Mouse (Mus musculus): ENCODE measurements around the gene Necab3. TPM values are rescaled to one million over a fixed set of nuclear protein-coding genes. Genes with fewer than 3 reads are reported as not detected.
A peak's percentile ranks its signal among the peaks of the same experiment; 100 is the strongest.

Gene Necab3
- polyA plus RNA-seq, 1 experiment: not detected

DNA sequence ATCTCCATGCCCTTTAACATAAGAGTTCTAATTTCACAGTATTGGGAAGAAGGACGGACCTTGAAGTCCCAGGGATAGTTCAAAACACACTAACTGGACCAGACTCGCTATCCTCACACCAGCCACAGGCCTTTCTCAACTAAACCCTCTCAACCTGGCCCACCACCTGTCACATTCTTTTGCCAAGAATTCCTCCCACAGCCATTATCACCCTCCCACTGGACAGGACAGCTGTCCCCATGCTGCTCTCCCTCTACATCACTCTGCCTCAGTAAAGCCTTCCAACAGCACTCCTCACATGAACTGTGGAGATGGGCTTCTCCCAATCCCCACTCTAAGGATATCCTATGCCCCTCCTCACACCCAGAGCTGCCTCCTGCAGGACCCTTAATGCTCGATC, 6.9 kb upstream of the Necab3 start:
- H3K27ac ChIP-seq (ENCODE audit: insufficient read depth, low read depth, low read length): no peak overlapping the region
- TF ChIP-seq CTCF (IDR thresholded peaks at IDR 0.05; ENCODE audit: low read depth, low read length) (no peak), POLR2A (IDR thresholded peaks at IDR 0.05; ENCODE audit: borderline replicate concordance, low read depth, low read length) (no peak)
- no peak overlapping the region for H3K4me3 ChIP-seq (ENCODE audit: insufficient read depth, low read length)
- peaks cover 10% of the 10 kb centered on the region for H3K4me1 ChIP-seq (ENCODE audit: control insufficient read depth, insufficient read depth, low read length)

GRCm38 (mm10) chr2:154563612-154564170, 5.0 kb upstream of the Necab3 start:
- no peak overlapping the region for H3K4me3 ChIP-seq (ENCODE audit: insufficient read depth, low read length)
- TF ChIP-seq CTCF (IDR thresholded peaks at IDR 0.05; ENCODE audit: low read depth, low read length) (no peak), POLR2A (IDR thresholded peaks at IDR 0.05; ENCODE audit: borderline replicate concordance, low read depth, low read length) (no peak)
- H3K4me1 ChIP-seq (ENCODE audit: control insufficient read depth, insufficient read depth, low read length): peaks cover 9% of the 10 kb centered on the region
- H3K27ac ChIP-seq (ENCODE audit: insufficient read depth, low read depth, low read length): no peak overlapping the region

GRCm38 (mm10) chr2:154557184-154557832, 1.4 kb downstream of the Necab3 start:
- H3K4me3 ChIP-seq (ENCODE audit: insufficient read depth, low read length): no peak overlapping the region
- H3K4me1 ChIP-seq (ENCODE audit: control insufficient read depth, insufficient read depth, low read length): no peaks in the 10 kb centered on the region
- H3K27ac ChIP-seq (ENCODE audit: insufficient read depth, low read depth, low read length): no peak overlapping the region
- TF ChIP-seq POLR2A (IDR thresholded peaks at IDR 0.05; ENCODE audit: borderline replicate concordance, low read depth, low read length): no peak
- TF ChIP-seq CTCF (IDR thresholded peaks at IDR 0.05; ENCODE audit: low read depth, low read length): no peak

DNA sequence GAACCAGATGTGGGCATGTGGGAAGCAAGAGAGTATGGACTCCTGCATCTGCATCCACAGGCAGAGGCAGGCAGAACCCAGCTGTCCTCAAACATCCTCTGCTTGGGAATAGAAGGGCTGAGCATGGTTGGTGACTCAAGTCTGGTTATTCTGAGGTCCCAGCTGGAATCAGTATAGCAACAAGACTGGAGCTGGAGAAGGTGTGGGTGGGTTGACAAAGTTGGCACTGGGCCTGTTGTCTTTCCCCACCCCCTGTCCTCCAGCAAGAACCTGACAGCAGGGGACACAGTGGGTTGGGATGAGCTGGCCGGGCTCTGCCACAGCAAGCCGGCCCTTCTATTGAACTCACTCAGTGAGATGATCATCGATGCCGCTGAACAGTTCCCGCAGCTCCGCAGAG, 3.5 kb downstream of the Necab3 start:
- no peak overlapping the region for H3K4me3 ChIP-seq (ENCODE audit: insufficient read depth, low read length)
- H3K27ac ChIP-seq (ENCODE audit: insufficient read depth, low read depth, low read length): no peak overlapping the region
- TF ChIP-seq POLR2A (IDR thresholded peaks at IDR 0.05; ENCODE audit: borderline replicate concordance, low read depth, low read length): no peak
- no peak for TF ChIP-seq CTCF (IDR thresholded peaks at IDR 0.05; ENCODE audit: low read depth, low read length)
- H3K4me1 ChIP-seq (ENCODE audit: control insufficient read depth, insufficient read depth, low read length): no peaks in the 10 kb centered on the region

DNA sequence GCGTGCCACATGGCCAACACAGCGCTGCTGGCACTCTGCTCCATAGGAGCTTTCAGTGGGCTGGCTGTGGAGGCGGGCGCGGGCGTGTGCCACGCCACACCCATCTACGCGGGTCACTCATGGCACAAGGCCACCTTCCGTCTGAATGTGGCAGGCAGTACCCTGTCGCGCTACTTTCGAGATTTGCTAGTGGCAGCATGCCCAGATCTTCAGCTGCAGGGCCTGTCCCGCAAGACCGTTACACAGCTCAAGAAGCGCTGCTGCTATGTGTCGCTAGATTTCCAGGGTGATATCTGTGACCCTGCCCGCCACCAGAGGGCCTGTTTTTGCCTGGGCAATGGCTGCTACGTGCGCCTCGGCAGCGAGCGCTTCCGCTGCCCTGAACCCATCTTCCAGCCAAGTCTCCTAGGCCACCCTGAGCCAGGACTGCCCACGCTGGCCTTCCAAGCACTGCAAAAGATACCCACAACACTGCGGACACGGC, 6.2 kb downstream of the Necab3 start:
- no peak overlapping the region for H3K27ac ChIP-seq (ENCODE audit: insufficient read depth, low read depth, low read length)
- TF ChIP-seq POLR2A (IDR thresholded peaks at IDR 0.05; ENCODE audit: borderline replicate concordance, low read depth, low read length) (no peak), CTCF (IDR thresholded peaks at IDR 0.05; ENCODE audit: low read depth, low read length) (no peak)
- peaks cover 10% of the 10 kb centered on the region for H3K4me1 ChIP-seq (ENCODE audit: control insufficient read depth, insufficient read depth, low read length)
- no peak overlapping the region for H3K4me3 ChIP-seq (ENCODE audit: insufficient read depth, low read length)

DNA sequence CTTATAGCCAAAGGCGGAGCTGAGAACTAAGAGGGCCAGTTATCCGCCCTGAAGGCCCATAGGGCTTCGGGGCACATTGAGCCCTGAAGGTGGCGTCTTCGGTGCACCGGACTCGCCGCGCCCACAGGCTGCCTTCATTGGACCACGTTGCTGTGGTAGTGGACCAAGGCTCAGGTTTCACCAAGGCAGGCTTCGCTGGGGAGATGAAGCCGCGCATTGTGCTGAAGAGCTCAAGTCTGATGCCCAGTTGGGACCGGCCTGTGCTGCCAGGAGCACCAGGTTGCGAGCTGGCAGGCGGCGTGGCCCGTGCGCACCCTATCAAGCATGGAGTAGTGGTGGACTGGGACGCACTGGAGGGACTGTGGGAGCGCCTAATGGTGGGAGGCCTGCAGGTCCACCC, 6.8 kb downstream of the Necab3 start:
- TF ChIP-seq POLR2A (IDR thresholded peaks at IDR 0.05; ENCODE audit: borderline replicate concordance, low read depth, low read length): no peak
- TF ChIP-seq CTCF (IDR thresholded peaks at IDR 0.05; ENCODE audit: low read depth, low read length): no peak
- H3K27ac ChIP-seq (ENCODE audit: insufficient read depth, low read depth, low read length): no peak overlapping the region
- H3K4me3 ChIP-seq (ENCODE audit: insufficient read depth, low read length): no peak overlapping the region
- H3K4me1 ChIP-seq (ENCODE audit: control insufficient read depth, insufficient read depth, low read length): peaks cover 10% of the 10 kb centered on the region

DNA sequence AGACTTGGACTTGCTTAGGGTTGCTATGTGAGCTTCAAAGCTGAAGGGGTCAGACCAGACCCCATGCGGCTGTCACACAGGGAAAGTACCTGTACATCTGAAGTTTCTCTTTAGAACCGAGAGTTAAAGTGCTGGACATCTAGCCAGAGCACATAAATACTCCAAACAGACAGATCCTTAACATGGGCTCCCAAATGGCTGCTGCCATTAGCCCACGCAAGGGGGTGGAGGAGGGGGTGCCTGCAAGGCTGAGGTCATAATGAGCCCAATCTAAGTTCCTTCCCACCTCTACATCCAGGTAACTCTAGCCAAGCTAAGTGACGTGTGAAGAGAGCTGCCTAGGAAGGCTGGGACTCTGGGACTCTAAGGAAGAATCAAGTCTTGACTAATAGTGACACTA, 7.2 kb downstream of the Necab3 start, which contains the start of gene Actl10:
Gene Actl10, plus strand, starts transcription at position 301 of the 400 bp plus-strand sequence.
- TF ChIP-seq CTCF (IDR thresholded peaks at IDR 0.05; ENCODE audit: low read depth, low read length) (no peak), POLR2A (IDR thresholded peaks at IDR 0.05; ENCODE audit: borderline replicate concordance, low read depth, low read length) (no peak)
- H3K27ac ChIP-seq (ENCODE audit: insufficient read depth, low read depth, low read length): no peak within 1 kb of the TSS
- H3K4me3 ChIP-seq (ENCODE audit: insufficient read depth, low read length): no peak within 1 kb of the TSS
- H3K4me1 ChIP-seq (ENCODE audit: control insufficient read depth, insufficient read depth, low read length): peaks cover 10% of the 10 kb centered on the region

DNA sequence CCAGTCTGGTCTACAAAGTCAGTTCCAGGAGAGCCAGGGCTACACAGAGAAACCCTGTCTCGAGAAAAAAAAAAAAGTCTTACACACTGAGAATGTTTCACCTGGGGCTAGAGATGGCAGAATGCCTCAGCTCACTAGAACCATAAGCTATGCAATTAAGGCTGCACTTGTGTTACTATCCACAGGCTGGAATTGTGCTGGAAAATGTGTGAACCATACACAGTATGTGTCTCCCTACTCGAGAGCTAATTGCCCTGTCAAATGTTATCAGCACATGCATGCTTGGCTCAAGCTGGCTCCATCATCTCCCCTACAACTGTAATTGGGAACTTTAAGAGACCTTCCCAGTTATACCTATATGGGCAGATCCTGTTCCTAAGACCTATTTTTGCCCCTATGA, 7.8 kb downstream of the Necab3 start:
- Histone ChIP-seq H3K4me3 (ENCODE audit: insufficient read depth, low read length) (no peak overlapping the region), H3K4me1 (ENCODE audit: control insufficient read depth, insufficient read depth, low read length) (peaks cover 10% of the 10 kb centered on the region), H3K27ac (ENCODE audit: insufficient read depth, low read depth, low read length) (no peak overlapping the region)
- TF ChIP-seq POLR2A (IDR thresholded peaks at IDR 0.05; ENCODE audit: borderline replicate concordance, low read depth, low read length) (no peak), CTCF (IDR thresholded peaks at IDR 0.05; ENCODE audit: low read depth, low read length) (no peak)

DNA sequence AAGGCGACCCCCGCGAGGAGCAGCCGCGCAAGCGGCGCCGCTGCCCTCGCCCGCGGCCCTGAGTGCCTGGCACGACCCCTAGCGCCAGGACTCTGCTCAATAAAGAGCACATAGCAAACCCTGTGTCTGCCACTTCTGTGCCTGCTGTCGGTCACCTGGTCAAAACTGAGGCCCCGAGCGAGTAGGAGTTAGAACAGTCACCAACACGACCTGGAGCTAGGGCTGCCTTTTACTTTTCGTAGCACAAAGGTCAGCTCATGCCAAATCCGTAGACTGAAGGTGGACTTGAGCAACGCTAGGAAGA, 8.9 kb downstream of the Necab3 start:
- Histone ChIP-seq H3K4me3 (ENCODE audit: insufficient read depth, low read length) (peak overlapping the region; percentile 66), H3K4me1 (ENCODE audit: control insufficient read depth, insufficient read depth, low read length) (peaks cover 10% of the 10 kb centered on the region), H3K27ac (ENCODE audit: insufficient read depth, low read depth, low read length) (no peak overlapping the region)
- TF ChIP-seq POLR2A (IDR thresholded peaks at IDR 0.05; ENCODE audit: borderline replicate concordance, low read depth, low read length) (no peak), CTCF (IDR thresholded peaks at IDR 0.05; ENCODE audit: low read depth, low read length) (no peak)

DNA sequence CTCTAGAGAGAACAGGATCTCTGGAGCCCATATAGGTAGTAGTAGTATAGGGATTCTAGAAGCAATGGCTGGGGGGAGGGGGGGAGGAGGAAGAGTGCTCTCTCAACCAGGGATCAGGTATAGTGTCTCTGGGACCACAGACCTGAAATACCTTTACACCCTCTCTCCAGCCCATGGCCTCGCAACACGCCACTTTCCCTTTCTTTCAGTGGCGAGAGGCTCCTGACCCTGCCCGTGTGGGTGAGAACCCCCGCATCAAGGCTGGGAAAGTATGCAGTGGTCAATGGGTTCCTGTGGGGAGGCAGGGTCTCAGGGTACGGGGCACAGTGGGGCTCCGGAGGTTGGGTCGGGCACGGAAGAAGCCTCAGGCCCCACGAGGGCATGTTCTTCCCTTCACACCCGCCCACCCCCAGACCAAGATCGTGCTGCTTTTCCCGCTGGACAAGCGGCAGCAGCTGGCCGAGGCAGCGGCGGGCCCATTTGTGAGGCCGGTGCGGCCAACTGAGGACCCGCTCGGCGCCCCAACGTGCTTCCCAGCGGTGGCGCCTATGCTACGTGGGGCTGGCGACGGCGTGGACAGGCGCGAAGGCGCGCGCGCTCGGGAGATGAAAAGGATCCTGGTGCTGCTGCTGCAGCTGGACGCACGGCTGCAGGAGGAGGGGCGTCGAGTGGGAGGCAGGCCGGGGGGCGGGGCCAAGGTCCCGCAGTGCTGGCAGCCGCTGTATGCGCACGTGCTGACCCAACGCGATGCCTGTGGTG, 9.4 kb downstream of the Necab3 start:
- H3K27ac ChIP-seq (ENCODE audit: insufficient read depth, low read depth, low read length): peak overlapping the region; percentile 59
- peak overlapping the region; percentile 66 for H3K4me3 ChIP-seq (ENCODE audit: insufficient read depth, low read length)
- no peak for TF ChIP-seq CTCF (IDR thresholded peaks at IDR 0.05; ENCODE audit: low read depth, low read length)
- no peak for TF ChIP-seq POLR2A (IDR thresholded peaks at IDR 0.05; ENCODE audit: borderline replicate concordance, low read depth, low read length)
- H3K4me1 ChIP-seq (ENCODE audit: control insufficient read depth, insufficient read depth, low read length): peaks cover 10% of the 10 kb centered on the region

Measured in bone marrow macrophage, adult 2 months (primary cell).